Mouse (Mus musculus) A20 (cell line): ENCODE measurements around the gene F13a1.

Experiments
- DNase-seq: peaks from one replicate; pipeline ENCODE4 v3.0.0-alpha.2; 2011; ENCODE audit warnings: low read depth, low spot score

The F13a1 gene

DNA sequence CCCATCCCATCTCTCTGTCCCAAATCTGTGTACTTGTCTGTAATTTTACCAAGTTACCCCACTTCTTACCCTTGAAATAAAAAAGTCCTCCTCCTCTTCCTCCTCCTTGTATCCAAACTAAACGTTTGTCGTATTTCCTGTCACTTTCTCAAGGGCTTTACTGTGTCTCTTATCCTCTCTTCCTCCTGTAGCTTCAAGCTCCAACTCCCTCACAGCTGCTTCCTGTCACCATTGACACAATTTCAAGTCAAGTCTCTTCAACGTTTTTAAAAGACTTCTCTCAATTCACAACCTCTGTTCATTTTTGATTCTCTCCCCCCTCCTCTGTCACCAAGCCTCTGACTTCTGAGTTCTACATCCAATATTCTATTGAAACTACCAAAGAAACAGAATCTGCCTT lies at the start of gene F13a1:
Gene F13a1, minus strand, starts transcription at position 119 of the 400 bp plus-strand sequence.
- no peak for DNase-seq

DNA sequence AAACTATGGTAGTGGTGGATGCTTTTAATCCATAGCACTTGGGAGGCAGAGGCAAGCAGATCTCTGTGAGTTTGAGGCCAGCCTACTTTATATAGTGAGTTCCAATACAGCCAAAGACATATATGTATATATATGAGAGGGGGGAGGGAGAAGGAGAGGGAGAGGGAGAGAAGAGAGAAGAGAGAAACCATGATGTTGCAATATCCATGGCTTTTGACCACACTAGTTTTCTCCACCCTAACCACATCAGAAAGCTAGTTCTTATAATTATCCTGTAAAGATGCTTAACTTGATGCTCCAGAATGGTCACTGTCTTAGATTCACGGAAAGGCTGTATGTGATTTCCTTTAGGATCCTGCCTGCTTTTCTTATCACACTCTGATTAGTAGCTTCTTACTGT lies 41.6 kb upstream of the F13a1 start:
- no peak for DNase-seq

DNA sequence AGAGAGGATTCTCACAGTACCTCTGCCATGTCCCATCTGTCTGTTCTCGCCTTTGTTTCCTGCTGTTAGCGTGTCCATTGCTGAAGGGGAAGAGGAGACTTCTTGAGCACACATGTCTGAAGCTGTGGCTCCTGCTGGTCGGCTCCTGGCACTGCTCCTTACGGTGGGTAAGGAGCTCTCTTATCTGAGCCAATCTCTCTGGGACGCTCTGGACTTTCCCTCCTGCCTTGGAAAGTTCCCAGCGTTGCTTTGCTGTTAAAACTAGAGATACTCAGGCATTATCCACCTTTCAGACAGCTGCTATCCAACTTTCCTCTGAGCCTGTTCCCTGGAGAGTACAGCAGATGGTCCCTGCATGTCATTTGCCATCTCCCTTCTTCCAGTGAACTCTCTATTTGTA lies 39.1 kb upstream of the F13a1 start:
- no peak for DNase-seq

DNA sequence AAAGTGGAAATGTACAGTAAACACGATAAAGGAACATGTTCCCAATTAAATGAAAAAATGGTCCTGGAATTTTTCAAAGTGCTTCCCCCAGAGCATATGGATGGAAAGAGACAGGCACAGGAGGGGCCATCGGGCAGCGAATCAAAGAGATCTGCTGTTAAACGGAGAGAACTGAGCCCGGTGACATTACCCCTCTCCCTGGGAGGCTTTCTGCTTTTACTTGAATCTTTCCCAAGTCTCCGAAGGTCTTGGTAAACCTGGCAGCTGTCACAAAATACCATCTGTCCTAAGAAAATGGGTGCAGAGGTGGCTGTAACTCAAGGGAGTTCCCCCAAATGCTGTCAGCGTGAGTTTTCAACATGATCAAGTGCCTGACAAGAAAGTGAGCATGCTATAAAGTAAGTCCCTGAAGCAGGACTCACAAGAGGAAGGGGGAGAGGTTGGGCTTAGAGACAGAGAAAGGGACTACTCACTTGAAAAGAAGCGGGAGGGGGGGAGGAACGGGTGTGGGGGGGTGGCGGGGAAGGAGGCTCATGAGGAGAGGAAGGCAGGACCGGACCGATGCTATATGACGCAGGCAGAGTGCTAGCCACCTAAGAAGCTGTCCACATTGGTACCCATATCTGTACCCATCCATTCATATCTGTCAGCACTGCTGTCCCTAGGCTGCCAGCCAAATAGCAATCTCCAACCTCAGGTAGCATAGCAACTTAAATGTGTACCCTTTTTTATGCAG lies 31.6 kb upstream of the F13a1 start:
- DNase-seq = no peak

DNA sequence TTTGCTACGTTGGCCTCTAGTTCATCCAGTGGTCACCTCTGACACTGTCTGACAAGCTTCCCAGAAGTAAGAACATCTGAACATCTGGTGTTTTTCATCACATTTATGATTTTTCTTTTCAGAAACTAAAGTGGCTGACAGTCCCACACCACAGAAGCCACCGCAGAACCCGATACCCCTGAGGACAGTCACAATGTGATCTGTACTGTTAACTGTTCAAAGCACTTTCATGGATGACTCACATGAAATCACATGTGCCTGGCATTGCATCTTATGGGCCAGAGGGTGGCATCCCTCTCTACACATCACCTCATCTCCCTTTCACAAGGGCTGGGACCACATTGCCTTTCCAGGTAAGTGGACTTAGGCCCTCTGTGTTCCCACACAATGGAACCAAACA lies 21.3 kb upstream of the F13a1 start:
- DNase-seq = no peak

DNA sequence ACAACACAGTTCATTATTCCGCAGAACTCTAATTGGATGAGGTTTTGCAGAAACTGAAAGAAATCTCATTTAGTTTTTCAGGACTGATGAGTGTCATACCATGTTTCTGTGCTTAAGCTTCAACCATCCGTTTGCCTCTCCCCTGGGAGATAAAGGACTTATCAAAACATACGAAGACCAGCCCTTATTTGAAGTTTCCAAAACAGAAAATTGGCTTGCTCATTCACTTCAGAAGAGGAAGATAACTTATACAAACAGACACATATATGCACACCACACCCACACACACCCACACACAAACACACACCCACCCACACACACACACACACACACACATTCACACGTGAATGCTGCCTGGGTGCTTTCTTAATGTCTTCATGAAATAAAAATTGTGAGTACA lies 20.8 kb upstream of the F13a1 start:
- DNase-seq = no peak

DNA sequence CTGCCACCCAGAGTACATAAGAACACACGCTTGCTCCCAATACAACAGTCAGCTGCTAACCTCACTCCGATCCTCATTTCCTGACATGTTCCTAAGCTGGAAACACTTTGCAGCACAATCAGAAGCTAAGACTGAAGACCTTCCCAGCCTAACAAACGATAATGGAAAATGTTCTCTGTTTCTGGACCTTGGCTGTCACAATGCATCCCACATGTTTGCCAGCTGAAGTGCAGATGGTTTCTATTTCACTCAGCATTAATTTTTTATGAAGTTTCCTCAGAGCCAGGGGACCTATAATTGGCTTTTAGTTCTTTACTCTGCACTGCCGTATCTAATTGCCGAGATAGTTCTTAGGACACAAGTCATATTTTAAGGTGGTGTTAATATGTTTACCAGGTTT lies 10.8 kb upstream of the F13a1 start:
- DNase-seq = no peak

DNA sequence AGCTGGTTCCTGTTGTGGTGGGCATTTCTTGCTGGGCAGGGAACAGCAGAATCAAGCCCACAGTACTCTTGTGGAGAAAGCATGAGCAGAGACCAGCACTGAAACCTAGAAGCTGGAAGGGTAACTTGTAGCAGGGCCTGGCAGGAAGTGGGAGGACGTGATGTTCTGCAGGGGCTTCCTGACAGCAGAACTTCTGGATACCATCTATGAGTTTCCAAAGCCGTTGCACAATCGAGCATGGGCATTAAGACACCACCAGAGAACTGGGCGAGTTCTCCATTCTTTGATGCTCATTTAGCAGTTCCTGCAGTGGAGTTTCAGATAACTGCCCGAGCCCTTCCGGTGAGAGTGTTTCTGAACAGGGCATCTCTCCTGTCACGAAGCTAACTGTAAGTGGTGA lies 6.6 kb upstream of the F13a1 start:
- no peak for DNase-seq

DNA sequence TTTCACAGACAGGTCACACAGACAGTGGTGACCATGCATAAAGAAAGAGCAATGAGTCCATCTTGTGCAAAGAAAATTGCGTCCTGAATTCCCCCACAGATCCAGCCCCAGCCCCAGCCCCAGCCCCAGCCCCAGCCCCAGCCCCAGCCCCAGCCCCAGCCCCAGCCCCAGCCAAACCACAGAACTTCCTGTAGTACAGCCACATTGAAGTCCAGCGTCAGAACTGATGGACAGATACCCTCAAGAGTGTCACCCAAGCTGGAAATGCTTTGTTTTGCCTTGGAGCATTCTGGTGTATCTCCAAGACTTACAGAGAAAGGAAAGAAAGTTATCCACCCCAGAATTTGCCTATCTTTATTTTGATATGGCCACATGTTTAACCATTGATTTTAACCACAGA lies 413 bp downstream of the F13a1 start:
- no peak for DNase-seq

GRCm38 (mm10) chr13:37049018-37049417 lies 1.0 kb downstream of the F13a1 start:
- DNase-seq = no peak

- DNase-seq = peak; percentile 36
Measured at GRCm38 (mm10) chr13:37045005-37045404, 5.0 kb downstream of the F13a1 start.

- DNase-seq = no peak
Measured at GRCm38 (mm10) chr13:37034745-37035144, 15.3 kb downstream of the F13a1 start.

DNA sequence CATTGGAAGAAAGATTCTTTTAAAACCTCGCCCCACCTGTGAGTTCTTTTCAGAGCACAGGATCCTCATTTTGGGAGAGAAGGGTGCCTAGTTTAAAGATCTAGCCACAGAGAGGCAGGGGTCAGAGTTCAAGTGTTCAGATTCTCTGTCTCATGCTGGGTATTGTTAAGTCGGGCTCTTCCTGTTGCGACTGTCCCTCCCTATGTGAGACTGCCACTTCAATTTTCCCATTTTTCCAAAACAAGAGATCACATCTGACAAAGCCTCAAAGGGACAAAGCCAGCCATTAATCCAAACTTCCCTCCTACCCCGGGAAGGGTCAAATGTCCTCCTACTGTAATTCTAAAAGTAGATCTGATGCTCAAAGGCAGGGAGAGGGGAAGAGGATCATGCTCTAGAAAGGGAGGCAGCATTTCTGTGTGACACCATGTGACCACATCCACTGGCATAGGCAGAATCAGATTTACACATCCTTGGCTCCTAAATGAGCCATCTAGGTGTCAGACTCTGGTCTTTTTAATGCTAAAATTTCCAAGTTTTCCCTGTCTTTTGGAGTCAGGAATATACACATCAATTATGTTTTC lies 24.0 kb downstream of the F13a1 start:
- no peak for DNase-seq

DNA sequence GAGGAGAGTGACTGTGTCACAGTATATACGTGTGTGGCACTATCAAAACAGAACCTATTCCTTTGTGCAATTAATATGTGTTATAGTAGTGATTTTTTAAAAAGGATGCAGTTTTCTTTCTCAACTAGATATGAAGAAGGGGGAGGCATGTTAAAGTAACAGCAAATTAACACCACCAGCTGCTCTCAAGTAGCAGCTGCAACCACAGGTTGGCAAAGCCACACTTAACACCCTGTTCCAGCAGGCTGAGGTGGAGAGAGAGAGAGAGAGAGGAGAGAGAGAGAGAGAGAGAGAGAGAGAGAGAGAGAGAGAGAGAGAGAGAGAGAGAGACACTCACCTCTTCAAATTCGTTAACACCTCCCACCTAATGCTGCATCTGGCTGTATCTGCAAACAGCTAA lies 28.5 kb downstream of the F13a1 start:
- DNase-seq = no peak

DNA sequence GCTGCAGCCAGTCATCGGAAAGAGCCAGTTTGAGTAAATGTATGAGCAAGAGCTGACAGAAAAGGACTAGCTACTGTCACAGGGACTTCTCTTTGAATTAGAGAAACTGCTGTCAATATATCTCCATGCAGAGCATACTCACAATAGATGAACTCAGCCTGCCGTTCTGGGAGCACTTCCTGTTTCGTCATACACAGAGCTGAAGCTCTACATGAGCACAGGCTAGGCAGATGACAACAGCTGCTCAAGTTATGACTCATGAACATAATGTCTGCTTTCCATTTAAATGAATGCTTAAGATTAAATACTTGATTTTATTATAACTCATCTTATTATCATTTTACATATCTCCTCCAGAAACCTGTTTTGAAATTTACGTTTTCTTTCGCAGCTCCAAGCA lies 39.3 kb downstream of the F13a1 start:
- DNase-seq = peak; percentile 3

GRCm38 (mm10) chr13:37006224-37006623 lies 43.8 kb downstream of the F13a1 start:
- DNase-seq = no peak

- no peak for DNase-seq
Measured at GRCm38 (mm10) chr13:36999210-36999705, 50.8 kb downstream of the F13a1 start.

DNA sequence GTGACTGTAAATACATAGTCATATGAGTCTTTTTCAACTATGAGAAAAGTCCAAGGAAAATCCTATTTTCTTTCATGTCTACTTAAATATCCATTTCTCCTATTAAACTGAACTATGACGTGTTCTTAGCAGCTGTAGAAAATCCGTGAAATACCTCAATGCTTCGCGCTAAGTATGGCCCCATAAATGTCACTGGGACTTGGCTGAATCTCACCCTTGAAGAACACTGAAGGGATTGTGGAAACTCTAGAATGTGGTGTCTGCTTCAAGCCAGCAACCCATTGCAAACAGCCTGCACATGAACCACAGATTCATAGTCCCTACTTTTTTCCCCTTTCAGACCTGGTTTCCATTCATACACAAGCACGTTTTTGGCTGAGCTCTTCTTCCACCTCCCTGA lies 56.5 kb downstream of the F13a1 start:
- no peak for DNase-seq

DNA sequence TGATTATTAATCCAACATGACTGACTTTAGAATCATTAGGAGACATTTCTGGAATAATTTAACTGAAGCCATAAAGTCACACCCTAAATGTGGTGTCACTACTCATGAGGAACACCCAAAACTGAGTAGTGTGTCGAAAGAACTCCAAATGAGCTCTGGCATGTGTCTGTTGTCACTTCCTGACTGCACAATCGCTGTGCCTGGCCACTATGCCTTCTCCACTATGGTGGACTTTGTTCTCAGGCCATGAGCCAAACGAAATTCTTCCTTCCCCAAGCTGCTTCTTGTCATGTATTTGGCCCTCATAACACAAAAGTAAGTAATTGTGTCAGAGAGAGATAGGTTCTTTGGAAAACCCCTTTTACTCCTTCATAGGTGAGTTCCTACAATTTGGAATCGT lies 61.7 kb downstream of the F13a1 start:
- DNase-seq = no peak

DNA sequence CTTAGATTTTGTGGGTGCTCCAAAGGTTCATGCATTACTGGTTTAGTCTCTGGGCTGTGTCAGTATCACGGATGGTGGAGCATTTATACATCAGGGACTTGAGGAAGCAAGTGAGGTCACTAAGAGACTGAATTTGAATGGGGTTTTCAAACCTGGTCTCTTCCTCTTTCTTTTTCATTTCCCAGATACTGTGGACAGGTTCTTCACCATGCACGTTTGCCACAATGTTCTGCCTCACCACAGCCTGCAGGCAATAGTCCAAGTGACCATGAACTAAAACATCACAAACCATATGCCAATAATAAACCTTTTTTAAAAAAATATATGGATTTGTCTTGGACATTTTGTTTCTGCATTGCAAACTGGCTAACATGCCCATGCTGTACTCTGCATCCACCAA lies 77.0 kb downstream of the F13a1 start:
- peak; percentile 15 for DNase-seq

GRCm38 (mm10) chr13:36972226-36972625 lies 77.8 kb downstream of the F13a1 start:
- DNase-seq = no peak

DNA sequence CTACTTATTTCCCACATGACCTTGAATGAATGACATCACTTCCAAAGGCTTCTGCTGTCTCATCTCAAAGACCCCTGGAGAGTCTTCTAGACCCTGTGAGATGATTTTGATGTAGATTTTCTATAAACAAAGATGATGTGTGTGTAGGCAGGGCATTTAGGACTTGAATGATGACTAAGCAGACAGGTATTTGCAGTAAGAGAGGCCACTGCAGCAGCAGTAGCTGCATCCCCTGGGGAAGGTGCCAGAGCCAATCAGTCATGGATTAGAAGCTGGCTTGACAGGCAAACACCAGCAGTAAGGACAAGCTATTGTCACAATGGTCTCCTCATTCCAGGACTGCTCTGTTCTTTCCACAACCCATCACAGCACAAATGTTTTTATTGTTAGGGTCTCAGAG lies 87.1 kb downstream of the F13a1 start:
- DNase-seq = no peak

- DNase-seq = no peak
Measured at GRCm38 (mm10) chr13:36958996-36959395, 91.0 kb downstream of the F13a1 start.

DNA sequence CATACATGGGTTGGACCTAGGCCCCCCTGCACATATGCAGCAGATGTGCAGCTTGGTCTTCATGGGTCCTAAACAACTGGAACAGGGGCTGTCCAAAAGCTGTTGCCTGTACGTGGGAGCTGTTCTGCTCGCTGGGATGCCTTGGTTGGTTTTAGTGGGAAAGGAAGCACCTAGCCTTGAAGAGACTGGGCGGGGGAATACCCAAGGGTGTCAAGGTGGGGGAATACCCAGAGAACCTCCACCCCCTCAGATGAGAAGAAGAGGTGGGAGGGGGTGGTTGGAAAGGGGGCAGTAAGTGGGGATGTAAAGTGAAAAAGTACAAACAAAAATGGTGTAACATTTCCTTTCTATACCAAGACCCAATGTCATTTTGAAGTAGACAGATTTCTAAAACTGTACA lies 95.1 kb downstream of the F13a1 start:
- no peak for DNase-seq
